In the genomic region with DNA sequence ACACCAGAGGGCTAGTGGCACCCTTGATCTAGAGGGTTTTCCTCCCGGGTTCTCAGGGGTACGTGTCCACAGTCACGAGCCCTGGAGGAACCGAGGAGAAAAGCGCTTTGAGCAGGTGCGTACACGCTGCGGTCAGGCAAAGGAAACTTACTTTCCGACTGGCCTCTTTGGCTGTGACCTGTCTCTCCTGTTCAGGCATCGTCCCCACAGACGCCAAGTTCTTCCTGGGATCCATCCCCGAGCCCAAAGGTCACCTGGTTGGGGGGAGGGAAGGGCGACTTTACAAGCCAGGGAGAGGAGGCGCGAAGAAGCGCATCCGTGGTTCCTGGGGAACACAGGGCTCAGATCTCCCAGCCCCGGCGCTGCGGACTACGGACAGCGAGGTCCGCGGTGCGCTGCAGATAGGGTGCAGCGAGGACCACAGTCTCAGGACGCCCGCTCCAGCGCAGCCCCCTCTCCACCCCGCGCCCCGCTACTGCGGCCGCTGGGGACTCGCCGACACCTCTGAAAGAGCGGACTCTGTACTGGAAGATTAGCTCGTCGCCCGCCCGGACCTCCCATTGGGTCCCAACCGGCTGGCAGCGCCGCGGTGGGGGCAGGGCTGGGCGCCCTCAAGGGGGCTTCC, we compare ENCODE assay signal across 7 mouse cellular contexts. TPM values are rescaled to one million over a fixed set of nuclear protein-coding genes. Genes with fewer than 3 reads are reported as not detected.
A peak's percentile ranks its signal among the peaks of the same experiment; 100 is the strongest.
DNase-seq lines count a peak whose midpoint lies in the region; ATAC-seq and TF ChIP-seq lines count a peak whose summit lies in the region.

A gene (minus strand): TSS at position 485 of the 625 bp plus-strand sequence.

- peaks cover 13% of the 10 kb centered on the region for H3K4me1 ChIP-seq in midbrain, embryonic 13.5 days (replicated peaks)

- H3K27me3 ChIP-seq in midbrain, embryonic 13.5 days: peaks cover 16% of the 10 kb centered on the region

- H3K9ac ChIP-seq in midbrain, embryonic 13.5 days (replicated peaks): peak within 1 kb of the TSS; percentile 78

- no peak for TF ChIP-seq CTCF in brain, embryonic 14.5 days (IDR thresholded peaks at IDR 0.05; ENCODE audit: borderline replicate concordance, extremely low read depth, insufficient read depth, insufficient read length)

- peak within 1 kb of the TSS; percentile 81 for H3K4me2 ChIP-seq in midbrain, embryonic 13.5 days (replicated peaks)

- WGBS in midbrain, embryonic 13.5 days: under 1% methylated on average over 41 of the region's 46 CpGs

- peaks cover 17% of the 10 kb centered on the region for H3K36me3 ChIP-seq in midbrain, embryonic 13.5 days

- peak within 1 kb of the TSS; percentile 71 for H3K4me3 ChIP-seq in midbrain, embryonic 13.5 days (replicated peaks)

- ATAC-seq in midbrain, embryonic 13.5 days: peak; percentile 97

- H3K9me3 ChIP-seq in midbrain, embryonic 13.5 days: no peaks in the 10 kb centered on the region

- H3K27ac ChIP-seq in midbrain, embryonic 13.5 days: peak within 1 kb of the TSS; percentile 47; the same call in 1 of the 2 replicates

- peak; percentile 23 for DNase-seq in retina, adult 2 months (ENCODE audit: low read depth, low spot score)
- no peak for DNase-seq in retina, postnatal 1 day
- no peak for DNase-seq in brain, embryonic 14.5 days (ENCODE audit: low read depth)
- peak; percentile 19 for DNase-seq in forelimb bud, embryonic 11.5 days (ENCODE audit: low read depth, low spot score)
- peak; percentile 71 for DNase-seq in kidney, postnatal 14 days
- DNase-seq in adrenal gland, postnatal 25 days: no peak

- peak; percentile 19; the same call in 1 of the 2 replicates for TF ChIP-seq POLR2A in brain, embryonic 14.5 days (IDR thresholded peaks at IDR 0.05; ENCODE audit: borderline replicate concordance, extremely low read depth, insufficient read depth, insufficient read length, poor library complexity, severe bottlenecking)

RNA-seq across cellular contexts. Expression of the gene that starts here (rescaled TPM):
- polyA plus RNA-seq in brain, embryonic 14.5 days (2012; rRNA removed): 2.1 and 2.5 TPM in 2 replicates
- 1.4 and 1.5 TPM in 2 replicates for polyA plus RNA-seq in midbrain, embryonic 13.5 days (2015; fragmentation: Nextera tagmentation; extraction: Ambion mirVana)
- total RNA-seq in adrenal gland, postnatal 25 days (2021): 1.3 and 1.5 TPM in 2 replicates

Comparison
In these comparisons a context has a peak if more than half of its experiments do, and no peak if none do; other contexts are left out.
1. DNase-seq: peak in retina, adult 2 months (single experiment), forelimb bud, embryonic 11.5 days (single experiment) and kidney, postnatal 14 days (single experiment); none in retina, postnatal 1 day (single experiment), brain, embryonic 14.5 days (single experiment) and adrenal gland, postnatal 25 days (single experiment).